Mouse (Mus musculus): ENCODE results near the gene Clns1a. TPM values are rescaled to one million over a fixed set of nuclear protein-coding genes. Genes with fewer than 3 reads are reported as not detected.
A peak's percentile ranks its signal among the peaks of the same experiment; 100 is the strongest.

Gene Clns1a
- polyA plus RNA-seq, 2 experiments from 2014 or later: 80.8 to 90.1 TPM

- ATAC-seq: no peak
These were observed 32.5 kb downstream of the Clns1a start for GRCm38 (mm10) chr7:97728666-97729614.

GRCm38 (mm10) chr7:97730427-97730826 is 34.0 kb downstream of the Clns1a start:
- no peak for ATAC-seq

- ATAC-seq: no peak
These were observed 37.2 kb downstream of the Clns1a start for GRCm38 (mm10) chr7:97733606-97734005.

- ATAC-seq: no peak
These were observed 38.6 kb downstream of the Clns1a start for GRCm38 (mm10) chr7:97735021-97735420.

GRCm38 (mm10) chr7:97735886-97736420 is 39.5 kb downstream of the Clns1a start:
- no peak for ATAC-seq

GRCm38 (mm10) chr7:97737256-97737637 is 40.8 kb downstream of the Clns1a start:
- ATAC-seq: no peak

GRCm38 (mm10) chr7:97737638-97738456 is 41.4 kb downstream of the Clns1a start, which contains the start of gene Aqp11:
Gene Aqp11 (minus strand): TSS chr7:97738289.
- ATAC-seq: peak; percentile 53

GRCm38 (mm10) chr7:97740948-97741347 is 44.5 kb downstream of the Clns1a start:
- ATAC-seq: no peak

- ATAC-seq: no peak
These were observed 45.4 kb downstream of the Clns1a start for GRCm38 (mm10) chr7:97741756-97742291.

GRCm38 (mm10) chr7:97745299-97745698 is 48.9 kb downstream of the Clns1a start:
- no peak for ATAC-seq

- ATAC-seq: no peak
These were observed 50.8 kb downstream of the Clns1a start for GRCm38 (mm10) chr7:97747176-97747707.

- peak; percentile 51 for ATAC-seq
These were observed 51.5 kb downstream of the Clns1a start for GRCm38 (mm10) chr7:97747787-97748497.

- peak; percentile 73 for ATAC-seq
These were observed 52.2 kb downstream of the Clns1a start for GRCm38 (mm10) chr7:97748527-97749206.

GRCm38 (mm10) chr7:97749207-97750190 is 53.1 kb downstream of the Clns1a start:
- peak; percentile 63 for ATAC-seq

GRCm38 (mm10) chr7:97756967-97757881 is 60.8 kb downstream of the Clns1a start:
- no peak for ATAC-seq

- no peak for ATAC-seq
These were observed 68.2 kb downstream of the Clns1a start for GRCm38 (mm10) chr7:97764591-97764990.

- no peak for ATAC-seq
These were observed 68.9 kb downstream of the Clns1a start for GRCm38 (mm10) chr7:97765181-97765962.

GRCm38 (mm10) chr7:97765963-97766347 is 69.5 kb downstream of the Clns1a start:
- ATAC-seq: no peak

Measured in CD4-positive, CD25-positive, alpha-beta regulatory T cell, adult 4 months (primary cell).